Mouse (Mus musculus) T-helper 17 cell (primary cell): Measurements from ENCODE around the gene Slc4a1ap.

Experiments used
- in situ Hi-C, 2 experiments: fragments of 300-600 bp; cut with MboI, MseI; formaldehyde crosslinking; loops; 1 replicate in 1 of 2; 2 replicates in 1 of 2; pipeline ENCODE4 v1.15.1; 2025; ENCODE audit warnings: high pct_unique_total_duplicates in 2 of 2

Gene Slc4a1ap

DNA sequence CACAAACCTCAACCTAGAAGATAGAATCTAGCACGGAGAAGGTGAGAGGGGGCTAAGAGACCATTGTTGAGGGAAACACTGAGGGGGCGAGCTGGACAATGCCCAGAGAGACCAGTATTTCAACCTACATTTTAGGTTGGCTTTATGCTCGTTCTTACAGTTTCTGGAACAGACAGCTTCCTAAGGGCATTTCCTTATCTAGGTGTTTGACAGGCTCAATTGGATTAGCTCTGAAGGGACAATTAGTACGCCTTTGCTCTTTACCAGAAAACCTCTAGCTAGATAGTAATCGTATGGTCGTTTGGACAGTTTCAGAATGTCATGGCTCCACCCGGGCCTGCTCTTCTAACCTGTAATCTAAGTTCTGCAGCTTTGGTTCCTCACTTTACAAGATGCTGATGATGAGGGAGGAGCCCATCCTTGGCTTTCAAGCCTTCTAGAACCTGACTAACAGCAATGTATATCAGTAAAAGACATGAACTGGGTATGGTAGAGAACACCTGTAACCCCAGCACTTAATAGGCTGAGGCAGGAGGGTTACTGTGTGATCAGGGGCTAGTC is 74.4 kb downstream of the Slc4a1ap start:
- in situ Hi-C loops, result loop anchor here in 1 of 2 experiments (5.0 kb wide), 1 partner anchor 101 kb away; no protein-coding TSS in a partner anchor

DNA sequence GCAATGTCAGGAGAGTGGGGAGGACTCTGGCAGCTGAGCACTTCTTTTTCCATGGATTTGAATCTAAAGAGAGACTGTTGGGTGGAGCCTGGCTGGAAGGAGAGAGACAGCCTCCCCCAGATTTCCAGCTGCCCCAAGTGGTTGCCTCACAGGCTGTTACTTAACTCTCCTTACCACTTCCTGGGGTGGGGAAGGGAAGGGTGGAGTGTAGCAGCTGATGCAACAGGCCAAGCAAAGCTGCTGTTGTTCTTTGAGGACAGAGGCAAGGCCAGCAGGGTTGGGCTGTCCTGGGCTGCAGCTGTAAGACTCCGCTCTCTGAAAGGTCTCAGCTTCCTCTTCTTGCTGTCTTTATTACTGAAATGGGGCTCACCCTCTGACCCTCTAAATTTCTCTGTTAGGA is 75.6 kb downstream of the Slc4a1ap start:
- in situ Hi-C loops, result loop anchor here in 1 of 2 experiments (5.0 kb wide), 1 partner anchor 100 kb away; no protein-coding TSS in a partner anchor

DNA sequence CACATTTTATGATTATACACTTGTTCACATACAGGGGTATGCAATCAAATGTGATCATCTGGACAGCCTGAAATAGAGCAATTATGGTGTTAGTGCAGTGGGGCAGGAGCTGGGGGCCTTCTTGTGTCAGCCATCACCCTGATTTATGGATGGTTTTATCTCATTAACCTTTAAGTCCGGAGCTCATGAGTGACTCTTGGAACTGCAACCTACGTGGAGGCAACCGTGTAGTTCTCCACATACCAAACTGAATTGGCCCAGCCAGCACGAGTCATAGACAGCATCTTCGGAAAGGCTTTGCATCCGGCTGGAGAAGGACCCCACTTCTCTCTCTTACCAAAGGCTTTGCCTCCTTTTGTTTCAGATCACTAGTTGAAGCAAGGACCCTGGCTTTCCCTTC is 77.0 kb downstream of the Slc4a1ap start:
- in situ Hi-C loops, result loop anchor here in 1 of 2 experiments (5.0 kb wide), 1 partner anchor 99 kb away; no protein-coding TSS in a partner anchor

DNA sequence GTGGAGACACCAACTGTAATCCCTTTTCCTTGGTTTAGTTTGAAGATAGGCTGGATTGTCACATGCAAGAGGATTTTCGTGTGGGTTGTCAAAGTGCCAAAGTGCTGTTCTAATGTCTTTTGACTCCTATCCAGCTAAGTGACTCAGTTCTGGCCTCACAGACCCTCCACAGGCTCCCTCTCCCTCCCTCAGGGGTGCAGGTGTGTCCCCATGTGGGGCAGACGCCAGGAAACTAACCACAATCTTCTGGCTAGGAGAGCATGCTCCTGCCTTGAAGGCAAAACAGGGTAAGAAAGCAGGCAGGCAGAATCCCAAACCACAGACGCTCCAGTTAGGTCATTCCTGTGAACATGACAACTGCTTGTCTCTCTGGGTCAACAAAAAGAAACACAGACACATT is 79.4 kb downstream of the Slc4a1ap start:
- in situ Hi-C loops, result no loop called here
